Mouse (Mus musculus) myocyte (in vitro differentiated cells): ENCODE data around the gene Hcrtr1.

Source experiments
- CEBPB ChIP-seq: IDR thresholded peaks from 2 replicates; pipeline ENCODE4 v1.6.1; 2011; ENCODE audit warnings: mild to moderate bottlenecking, moderate library complexity; ENCODE audit not compliant: poor library complexity, insufficient read depth, severe bottlenecking
- E2F4 ChIP-seq: IDR thresholded peaks from one replicate; pipeline ENCODE4 v1.6.1; 2011; ENCODE audit warnings: mild to moderate bottlenecking, control low read depth, moderate library complexity; ENCODE audit not compliant: insufficient read depth
- MAX ChIP-seq: IDR thresholded peaks from one replicate; pipeline ENCODE4 v1.6.1; 2011; ENCODE audit warnings: low read depth, mild to moderate bottlenecking, control low read depth
- MYOD1 ChIP-seq, 3 experiments: IDR thresholded peaks; one replicate each; pipeline ENCODE4 v1.6.1; 2011; ENCODE audit warnings: control low read depth in 2 of 3, low read depth in 2 of 3, mild to moderate bottlenecking in 2 of 3, moderate library complexity in 1 of 3; ENCODE audit not compliant: insufficient read length in 2 of 3, control insufficient read depth in 1 of 3
- MYOG ChIP-seq, 3 experiments: IDR thresholded peaks; one replicate each; pipeline ENCODE4 v1.6.1; 2011; ENCODE audit warnings: control low read depth in 2 of 3, low read depth in 2 of 3, mild to moderate bottlenecking in 2 of 3; ENCODE audit not compliant: insufficient read length in 2 of 3, control insufficient read depth in 1 of 3, insufficient read depth in 1 of 3
- POLR2A ChIP-seq: IDR thresholded peaks from one replicate; pipeline ENCODE4 v1.6.1; 2011; ENCODE audit warnings: low read depth, mild to moderate bottlenecking, control low read depth, moderate library complexity; ENCODE audit not compliant: insufficient read length
- POLR2AphosphoS2 ChIP-seq: IDR thresholded peaks from one replicate; pipeline ENCODE4 v1.6.1; 2011; ENCODE audit warnings: low read depth, control low read depth; ENCODE audit not compliant: insufficient read length
- USF1 ChIP-seq: IDR thresholded peaks from one replicate; pipeline ENCODE4 v1.6.1; 2011; ENCODE audit warnings: low read depth, mild to moderate bottlenecking, control low read depth, moderate library complexity

- TF ChIP-seq E2F4 (no peak), POLR2A (no peak), MAX (no peak), USF1 (no peak), MYOD1 (IDR thresholded peaks at IDR 0.05; ENCODE audit: control insufficient read depth in 1 of 3, insufficient read length in 2 of 3, low read depth in 2 of 3) (no peak), POLR2AphosphoS2 (no peak), CEBPB (no peak), MYOG (IDR thresholded peaks at IDR 0.05; ENCODE audit: control insufficient read depth in 1 of 3, insufficient read depth in 1 of 3, insufficient read length in 2 of 3, low read depth in 2 of 3) (no peak)
Observed at GRCm38 (mm10) chr4:130138441-130139213, 532 bp downstream of the Hcrtr1 start.
